Mouse (Mus musculus) fat pad, adult 2 months (tissue): ENCODE results near the gene Chaf1a.

ENCODE experiments used
- DNase-seq: peaks from one replicate; pipeline ENCODE4 v3.0.0-alpha.2; 2011; ENCODE audit warnings: low read depth, low spot score; ENCODE audit errors: extremely low read depth

Gene Chaf1a

GRCm38 (mm10) chr17:56018347-56019131 is 21.7 kb upstream of the Chaf1a start:
- DNase-seq = no peak

- DNase-seq = no peak
These were observed 19.7 kb upstream of the Chaf1a start for GRCm38 (mm10) chr17:56020400-56021084.

- no peak for DNase-seq
These were observed 18.9 kb upstream of the Chaf1a start for GRCm38 (mm10) chr17:56021161-56021910.

- DNase-seq = no peak
These were observed 17.9 kb upstream of the Chaf1a start for GRCm38 (mm10) chr17:56022131-56022988.

- DNase-seq = no peak
These were observed 17.3 kb upstream of the Chaf1a start for GRCm38 (mm10) chr17:56022989-56023290.

GRCm38 (mm10) chr17:56023386-56023785 is 16.9 kb upstream of the Chaf1a start:
- DNase-seq = no peak

GRCm38 (mm10) chr17:56024476-56024875 is 15.8 kb upstream of the Chaf1a start:
- DNase-seq = no peak

GRCm38 (mm10) chr17:56024931-56025330 is 15.3 kb upstream of the Chaf1a start:
- no peak for DNase-seq

- DNase-seq = no peak
These were observed 13.9 kb upstream of the Chaf1a start for GRCm38 (mm10) chr17:56026303-56026702.

- no peak for DNase-seq
These were observed 13.4 kb upstream of the Chaf1a start for GRCm38 (mm10) chr17:56026881-56027280.

GRCm38 (mm10) chr17:56027801-56028441 is 12.3 kb upstream of the Chaf1a start:
- no peak for DNase-seq

- no peak for DNase-seq
These were observed 9.9 kb upstream of the Chaf1a start for GRCm38 (mm10) chr17:56030238-56030870.

GRCm38 (mm10) chr17:56030919-56031318 is 9.3 kb upstream of the Chaf1a start:
- DNase-seq = no peak

GRCm38 (mm10) chr17:56031431-56031830 is 8.8 kb upstream of the Chaf1a start:
- DNase-seq = no peak

- DNase-seq = no peak
These were observed 8.0 kb upstream of the Chaf1a start for GRCm38 (mm10) chr17:56032127-56032733.

GRCm38 (mm10) chr17:56032831-56033230 is 7.4 kb upstream of the Chaf1a start:
- no peak for DNase-seq

GRCm38 (mm10) chr17:56034040-56034725 is 6.1 kb upstream of the Chaf1a start:
- no peak for DNase-seq

- DNase-seq = no peak
These were observed 5.5 kb upstream of the Chaf1a start for GRCm38 (mm10) chr17:56034726-56035100.

GRCm38 (mm10) chr17:56035216-56035615 is 5.0 kb upstream of the Chaf1a start:
- no peak for DNase-seq
